Mouse (Mus musculus) C2C12 (cell line): Measurements from ENCODE around the gene Rasgef1b. TPM values are rescaled to one million over a fixed set of nuclear protein-coding genes. Genes with fewer than 3 reads are reported as not detected.
A peak's percentile ranks its signal among the peaks of the same experiment; 100 is the strongest.

Experiments
- H3K27me3 ChIP-seq: one replicate; pipeline ENCODE4 v1.6.1; 2011; ENCODE audit not compliant: control insufficient read depth, insufficient read depth, insufficient read length
- H3K36me3 ChIP-seq: one replicate; pipeline ENCODE4 v1.6.1; 2011; ENCODE audit not compliant: control insufficient read depth, insufficient read depth
- H3K4me3 ChIP-seq: one replicate; pipeline ENCODE4 v1.5.1; 2011; ENCODE audit warnings: mild to moderate bottlenecking, control low read depth; ENCODE audit not compliant: poor library complexity, insufficient read depth, severe bottlenecking
- H3K79me2 ChIP-seq: one replicate; pipeline ENCODE4 v1.6.1; 2011; ENCODE audit not compliant: control insufficient read depth, insufficient read depth
- H3K79me3 ChIP-seq: one replicate; pipeline ENCODE4 v1.6.1; 2011; ENCODE audit warnings: low read depth, control low read depth
- H3ac ChIP-seq: one replicate; pipeline ENCODE3; 2011; ENCODE audit warnings: low read depth; ENCODE audit not compliant: control insufficient read depth, insufficient read length
- CEBPB ChIP-seq: IDR thresholded peaks from one replicate; pipeline ENCODE4 v1.6.1; 2011; ENCODE audit warnings: low read depth, mild to moderate bottlenecking, control low read depth, moderate library complexity
- CTCF ChIP-seq: IDR thresholded peaks from one replicate; pipeline ENCODE4 v1.5.1; 2011; ENCODE audit not compliant: control insufficient read depth, insufficient read depth, insufficient read length
- FOSL1 ChIP-seq: IDR thresholded peaks from one replicate; pipeline ENCODE4 v1.8.0; 2011; ENCODE audit warnings: mild to moderate bottlenecking, low read length; ENCODE audit not compliant: poor library complexity, insufficient read depth, severe bottlenecking
- MAX ChIP-seq: IDR thresholded peaks from one replicate; pipeline ENCODE4 v1.6.1; 2011; ENCODE audit warnings: mild to moderate bottlenecking, control low read depth
- MYOD1 ChIP-seq: IDR thresholded peaks from one replicate; pipeline ENCODE4 v1.6.1; 2011; ENCODE audit warnings: low read depth; ENCODE audit not compliant: control insufficient read depth, insufficient read length
- MYOG ChIP-seq: IDR thresholded peaks from one replicate; pipeline ENCODE4 v1.6.1; 2011; ENCODE audit not compliant: control insufficient read depth, insufficient read length; ENCODE audit errors: extremely low read depth
- USF1 ChIP-seq: IDR thresholded peaks from one replicate; pipeline ENCODE4 v1.6.1; 2011; ENCODE audit warnings: low read depth, mild to moderate bottlenecking, control low read depth, moderate library complexity
- polyA plus RNA-seq: library from polyadenylated mRNA; unstranded; fragments of >200 nt; fragmentation: generic; extraction: Trizol; gene quantifications from one replicate; pipeline ENCODE4 v1.2.1, GENCODE M21; 2012; ENCODE audit warnings: missing spikeins

Gene Rasgef1b
- polyA plus RNA-seq, 1 experiment: 0.05 TPM

GRCm38 (mm10) chr5:99340311-99340989 is 388.4 kb downstream of the Rasgef1b start:
- TF ChIP-seq MAX (no peak), USF1 (no peak), CTCF (no peak), MYOG (no peak), CEBPB (no peak), FOSL1 (no peak), MYOD1 (no peak)
- Histone ChIP-seq H3K79me2 (no peaks in the 10 kb centered on the region), H3K36me3 (no peaks in the 10 kb centered on the region), H3K27me3 (no peaks in the 10 kb centered on the region), H3K79me3 (no peaks in the 10 kb centered on the region), H3K4me3 (no peak overlapping the region), H3ac (no peak overlapping the region)

GRCm38 (mm10) chr5:99339790-99340189 is 389.1 kb downstream of the Rasgef1b start:
- no peak for TF ChIP-seq CTCF
- TF ChIP-seq FOSL1: no peak
- no peak for TF ChIP-seq MAX
- no peak for TF ChIP-seq MYOG
- TF ChIP-seq CEBPB: no peak
- TF ChIP-seq USF1: no peak
- no peak for TF ChIP-seq MYOD1
- no peaks in the 10 kb centered on the region for H3K36me3 ChIP-seq
- H3K4me3 ChIP-seq: no peak overlapping the region
- H3ac ChIP-seq: no peak overlapping the region
- H3K79me2 ChIP-seq: no peaks in the 10 kb centered on the region
- H3K27me3 ChIP-seq: no peaks in the 10 kb centered on the region
- no peaks in the 10 kb centered on the region for H3K79me3 ChIP-seq

GRCm38 (mm10) chr5:99338826-99339225 is 390.0 kb downstream of the Rasgef1b start:
- Histone ChIP-seq H3ac (no peak overlapping the region), H3K79me3 (no peaks in the 10 kb centered on the region), H3K27me3 (no peaks in the 10 kb centered on the region), H3K36me3 (no peaks in the 10 kb centered on the region), H3K79me2 (no peaks in the 10 kb centered on the region), H3K4me3 (no peak overlapping the region)
- no peak for TF ChIP-seq MYOD1
- no peak for TF ChIP-seq CEBPB
- TF ChIP-seq FOSL1: no peak
- no peak for TF ChIP-seq USF1
- no peak for TF ChIP-seq MAX
- no peak for TF ChIP-seq MYOG
- TF ChIP-seq CTCF: no peak

- Histone ChIP-seq H3K79me2 (no peaks in the 10 kb centered on the region), H3K27me3 (no peaks in the 10 kb centered on the region), H3ac (no peak overlapping the region), H3K79me3 (no peaks in the 10 kb centered on the region), H3K4me3 (no peak overlapping the region), H3K36me3 (no peaks in the 10 kb centered on the region)
- TF ChIP-seq FOSL1: no peak
- no peak for TF ChIP-seq CEBPB
- TF ChIP-seq MYOD1: no peak
- TF ChIP-seq USF1: no peak
- TF ChIP-seq MYOG: no peak
- TF ChIP-seq CTCF: no peak
- no peak for TF ChIP-seq MAX
Observed at GRCm38 (mm10) chr5:99336427-99336826, 392.4 kb downstream of the Rasgef1b start.

- Histone ChIP-seq H3K4me3 (no peak overlapping the region), H3ac (no peak overlapping the region), H3K36me3 (no peaks in the 10 kb centered on the region), H3K79me2 (no peaks in the 10 kb centered on the region), H3K27me3 (no peaks in the 10 kb centered on the region), H3K79me3 (no peaks in the 10 kb centered on the region)
- TF ChIP-seq USF1 (no peak), MAX (no peak), FOSL1 (no peak), CEBPB (no peak), CTCF (no peak)
Observed at GRCm38 (mm10) chr5:99334017-99334416, 394.8 kb downstream of the Rasgef1b start.

- TF ChIP-seq CEBPB (peak; percentile 23), MYOG (no peak), FOSL1 (no peak), CTCF (no peak)
- H3K79me3 ChIP-seq: no peaks in the 10 kb centered on the region
- H3K4me3 ChIP-seq: no peak overlapping the region
- H3K27me3 ChIP-seq: no peaks in the 10 kb centered on the region
- no peak overlapping the region for H3ac ChIP-seq
- H3K79me2 ChIP-seq: no peaks in the 10 kb centered on the region
- no peaks in the 10 kb centered on the region for H3K36me3 ChIP-seq
Observed at GRCm38 (mm10) chr5:99332021-99332420, 396.8 kb downstream of the Rasgef1b start.
